Mouse (Mus musculus) kidney, postnatal 36 days (tissue): Measurements from ENCODE around the gene Macrod1.
A peak's percentile ranks its signal among the peaks of the same experiment; 100 is the strongest.

Source experiments
- DNase-seq, 2 experiments: peaks; one replicate each; pipeline ENCODE4 v3.0.0; 2021 to 2022; ENCODE audit warnings: mixed read lengths in 2 of 2

Macrod1 gene

DNA sequence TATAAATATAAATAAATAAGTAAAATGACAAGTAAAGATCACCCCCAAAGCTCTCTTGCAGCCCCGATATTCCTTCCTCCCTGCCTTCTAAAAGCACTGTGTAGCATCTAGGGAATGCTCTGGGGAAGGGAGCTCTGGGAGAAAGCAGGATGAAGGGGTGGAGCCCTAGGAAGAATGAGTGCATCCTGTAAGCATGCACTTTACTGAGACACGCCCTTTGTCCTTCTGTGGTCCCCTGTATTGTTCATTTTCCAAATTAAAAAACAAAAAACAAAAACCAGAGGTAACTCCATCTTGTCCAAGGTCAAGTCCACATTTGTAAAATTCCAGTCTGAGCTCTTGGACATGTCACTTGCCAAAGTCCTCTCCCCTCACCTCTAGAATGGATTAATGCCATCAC, 148.3 kb downstream of the Macrod1 start:
- DNase-seq: no peak

DNA sequence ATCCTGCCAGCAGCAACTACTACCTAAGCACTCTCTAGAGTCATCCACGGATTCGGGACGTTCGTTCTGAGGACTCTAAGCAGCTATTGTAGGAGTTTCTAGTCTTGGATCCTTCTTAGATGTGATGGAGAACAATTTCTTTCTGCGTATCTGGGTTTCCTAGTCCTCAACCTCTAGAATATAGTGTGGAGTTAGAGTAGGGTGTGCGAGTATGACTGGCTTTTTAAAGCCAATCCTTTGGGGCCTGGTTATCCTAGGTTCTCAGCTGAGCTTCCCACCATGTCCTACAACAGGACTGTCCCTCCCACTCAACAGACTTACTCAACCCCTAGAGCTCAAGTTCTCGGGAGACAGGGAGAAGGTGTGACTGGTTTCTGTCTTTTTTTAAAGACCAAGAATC, 148.7 kb downstream of the Macrod1 start:
- DNase-seq: no peak

DNA sequence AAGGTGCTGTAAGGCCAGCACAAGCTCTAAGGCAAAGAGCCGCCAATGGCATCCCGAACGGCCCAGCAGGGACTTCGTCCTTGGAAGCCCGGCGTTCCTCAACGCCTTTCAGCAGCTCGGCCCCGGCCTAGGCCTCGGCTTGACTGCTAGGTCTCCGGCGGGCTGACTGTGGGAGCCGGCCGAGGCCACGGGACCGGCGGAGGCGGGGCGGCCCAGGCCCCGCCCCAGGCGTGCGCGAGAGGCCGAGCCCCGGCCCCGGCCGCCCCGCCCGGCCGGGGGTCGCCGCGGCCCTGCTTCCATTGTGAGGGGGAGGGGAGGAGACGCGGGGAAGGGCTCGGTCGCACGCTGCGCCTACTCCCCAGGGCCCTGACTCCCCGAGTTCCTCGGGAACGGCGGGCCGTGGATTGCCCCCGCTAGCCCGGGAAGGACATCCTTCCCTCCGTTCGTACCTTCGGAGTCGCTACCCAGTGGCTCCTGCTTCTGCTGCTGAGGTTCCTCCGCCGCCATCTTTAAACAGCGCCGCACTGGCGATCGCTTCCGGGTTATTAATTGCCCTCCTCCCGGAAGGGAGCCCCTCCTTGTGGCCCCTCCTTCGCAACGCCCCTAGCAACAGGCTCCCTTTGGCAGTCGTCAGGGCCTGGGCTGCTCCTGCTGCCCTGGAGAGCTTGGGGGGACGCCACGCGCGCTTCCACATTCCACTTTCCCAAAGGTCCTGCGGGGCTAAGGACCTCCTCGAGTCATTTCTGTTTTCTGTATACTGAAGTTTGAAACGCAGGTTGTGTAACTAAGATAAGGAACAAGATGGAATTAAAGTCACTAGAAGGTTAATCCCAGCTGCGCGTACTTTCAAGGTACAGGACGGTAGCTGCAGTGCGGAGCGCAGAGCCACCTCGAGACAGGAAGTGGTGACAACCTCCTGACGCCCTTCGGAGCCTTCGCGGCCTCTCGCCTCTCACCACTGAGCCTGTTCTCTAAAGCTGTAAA, 149.4 kb downstream of the Macrod1 start, which contains the start of gene Otub1:
Gene Otub1, minus strand, starts transcription at position 564 of the 984 bp plus-strand sequence.
- DNase-seq: peak; percentile 95 to 96

DNA sequence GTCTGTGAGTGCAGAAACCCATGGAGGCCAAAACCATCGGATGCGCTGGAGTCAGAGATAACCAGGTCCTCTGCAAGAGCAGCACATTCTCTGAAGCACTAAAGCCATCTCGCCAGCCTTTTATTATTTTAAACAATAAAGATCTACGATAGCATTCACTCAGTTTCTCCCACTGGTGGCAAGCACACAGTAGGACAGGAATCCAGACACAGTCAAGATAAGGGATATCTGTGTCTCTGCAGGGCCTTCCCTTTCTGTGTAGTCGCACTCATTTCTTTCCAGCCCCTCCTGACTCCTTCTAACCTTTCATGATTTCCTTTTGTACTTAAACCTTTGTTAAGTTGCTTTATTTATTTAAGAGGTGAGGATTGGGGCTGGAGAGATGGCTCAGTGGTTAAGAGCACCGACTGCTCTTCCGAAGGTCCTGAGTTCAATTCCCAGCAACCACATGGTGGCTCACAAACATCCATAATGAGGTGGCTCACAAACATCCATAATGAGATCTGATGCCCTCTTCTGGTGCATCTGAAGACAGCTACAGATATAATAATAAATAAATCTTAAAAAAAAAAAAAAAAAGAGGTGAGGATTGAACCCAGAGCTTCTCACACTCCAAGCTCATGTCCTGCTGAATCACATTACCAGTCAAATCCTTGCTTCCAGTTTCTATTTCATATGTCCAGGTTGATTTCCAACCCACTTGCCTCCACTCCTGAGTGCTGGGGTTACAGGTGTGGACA, 153.5 kb downstream of the Macrod1 start:
- DNase-seq: no peak

DNA sequence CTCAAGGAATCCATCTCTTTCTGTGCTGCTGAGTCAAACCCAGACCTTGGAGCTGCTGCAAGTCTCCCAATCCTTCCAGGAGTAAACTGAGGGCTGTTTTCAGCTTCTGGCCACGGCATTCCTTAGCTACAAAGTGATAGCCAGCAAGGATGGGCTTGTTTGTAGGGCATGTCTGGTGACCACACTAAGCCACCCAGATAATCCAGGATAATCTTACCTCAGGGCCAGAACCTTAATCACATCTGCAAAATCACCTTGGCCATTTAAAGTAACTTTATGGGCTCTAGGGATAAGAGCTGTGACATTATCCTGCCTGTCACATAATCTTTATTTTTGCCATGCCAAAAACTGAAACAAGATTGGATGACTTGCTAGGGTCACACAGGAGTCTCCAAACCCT, 155.6 kb downstream of the Macrod1 start:
- no peak for DNase-seq

DNA sequence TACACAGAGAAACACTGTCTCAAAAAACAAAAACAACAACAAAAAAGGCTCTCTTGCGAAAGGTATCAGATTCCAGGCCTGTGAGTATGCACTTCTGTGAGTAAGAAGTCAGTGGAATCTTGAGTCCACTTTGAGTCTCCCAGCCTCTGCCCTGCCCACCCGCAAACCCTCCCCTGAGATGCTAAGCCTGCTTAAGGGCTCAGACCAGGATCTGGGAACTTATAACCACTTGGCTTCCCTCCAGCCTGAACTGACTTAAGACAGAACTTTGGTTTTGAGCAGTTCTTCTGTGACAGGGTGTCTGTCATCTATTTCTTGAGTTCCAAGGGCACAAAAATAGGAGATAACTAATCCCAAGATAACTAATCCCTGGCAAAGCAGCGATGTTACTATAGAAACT, 156.4 kb downstream of the Macrod1 start:
- DNase-seq: no peak

DNA sequence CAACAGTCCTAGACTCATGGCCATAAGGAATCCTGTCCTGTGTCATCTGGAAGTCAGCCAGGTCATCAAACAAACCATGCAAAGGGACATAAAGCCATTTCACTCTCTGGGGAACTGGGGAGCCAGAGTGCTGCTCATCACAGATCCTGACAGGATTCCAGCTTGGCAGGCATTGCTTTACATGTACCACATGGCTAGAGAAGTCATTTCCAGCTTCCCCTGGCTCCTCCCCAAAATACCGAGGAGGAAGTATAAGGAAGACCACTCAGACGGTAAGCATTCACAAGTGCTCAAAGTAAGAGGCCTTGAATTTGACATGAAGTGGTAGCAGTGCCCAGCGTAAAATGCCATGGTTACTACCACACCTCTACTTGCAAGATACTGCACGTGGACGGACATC, 157.9 kb downstream of the Macrod1 start:
- no peak for DNase-seq

DNA sequence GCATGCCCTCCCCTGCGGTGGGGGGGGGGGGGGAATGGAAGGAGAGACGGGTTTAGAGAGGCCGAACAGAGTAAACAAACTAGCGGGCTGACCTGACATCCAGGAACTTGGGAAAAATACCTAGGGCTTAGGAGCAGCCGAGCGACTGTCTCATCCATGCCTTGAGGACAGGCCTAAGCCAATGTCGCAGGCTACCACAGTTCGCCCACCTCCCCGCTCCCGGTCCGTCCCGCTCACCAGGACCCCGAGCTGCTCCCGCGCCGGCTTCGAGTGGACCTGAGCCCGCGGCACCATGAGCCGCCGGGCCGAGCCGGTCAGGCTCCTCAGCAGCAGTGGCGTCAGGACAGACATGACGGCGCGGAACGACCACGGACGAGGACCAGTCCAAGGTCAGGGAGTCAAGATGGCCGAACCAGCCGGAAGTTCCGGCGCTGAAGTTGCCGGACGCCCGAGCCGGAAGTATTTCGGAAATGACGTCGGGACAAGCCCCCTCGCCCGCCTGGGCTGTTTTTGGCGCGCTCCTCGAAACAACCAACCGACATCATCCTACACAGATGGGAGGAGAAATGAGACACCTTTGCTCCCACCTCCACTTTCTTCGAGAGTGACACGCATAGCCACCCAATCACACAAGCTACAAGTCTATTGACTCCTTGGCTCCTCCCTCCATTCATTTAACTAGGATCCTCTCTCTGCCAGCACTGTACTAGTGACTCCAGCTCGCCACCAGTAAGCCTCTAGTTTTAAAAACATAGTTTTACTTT, 160.7 kb downstream of the Macrod1 start, which contains the start of gene Cox8a:
Gene Cox8a, minus strand, starts transcription at position 455 of the 764 bp plus-strand sequence.
- DNase-seq: peak; percentile 97 to 99

DNA sequence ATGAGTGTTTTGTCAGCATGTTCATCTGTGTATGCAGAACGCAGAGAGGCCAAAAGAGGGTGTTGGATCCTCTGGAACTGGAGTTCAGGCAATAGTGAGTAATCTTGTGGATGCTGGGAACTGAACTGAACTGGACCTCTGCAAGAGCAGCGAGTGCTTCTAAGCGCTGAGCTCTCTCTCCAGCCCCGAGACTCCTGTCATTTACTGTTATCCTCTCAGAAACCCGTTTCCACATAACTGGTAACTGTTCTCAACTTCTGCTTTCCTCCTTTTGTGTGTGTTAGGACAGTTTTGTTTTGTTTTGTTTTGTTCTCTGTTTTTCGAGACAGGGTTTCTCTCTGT, 161.3 kb downstream of the Macrod1 start:
- no peak for DNase-seq

DNA sequence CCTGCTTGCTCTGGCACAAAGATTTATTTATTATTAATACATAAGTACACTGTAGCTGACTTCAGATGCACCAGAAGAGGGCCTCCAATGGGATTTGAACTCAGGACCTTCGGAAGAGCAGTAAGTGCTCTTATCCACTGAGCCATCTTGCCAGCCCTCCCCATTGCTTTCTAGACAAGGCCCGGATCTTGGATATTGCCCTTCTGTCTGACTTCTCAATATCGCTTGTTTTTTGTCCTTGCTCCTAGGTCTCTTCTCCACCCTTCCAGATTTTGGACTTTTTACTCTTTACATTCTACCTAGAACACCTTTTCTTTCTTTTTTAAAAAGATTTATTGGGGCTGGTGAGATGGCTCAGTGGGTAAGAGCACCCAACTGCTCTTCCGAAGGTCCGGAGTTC, 162.1 kb downstream of the Macrod1 start:
- DNase-seq: no peak

DNA sequence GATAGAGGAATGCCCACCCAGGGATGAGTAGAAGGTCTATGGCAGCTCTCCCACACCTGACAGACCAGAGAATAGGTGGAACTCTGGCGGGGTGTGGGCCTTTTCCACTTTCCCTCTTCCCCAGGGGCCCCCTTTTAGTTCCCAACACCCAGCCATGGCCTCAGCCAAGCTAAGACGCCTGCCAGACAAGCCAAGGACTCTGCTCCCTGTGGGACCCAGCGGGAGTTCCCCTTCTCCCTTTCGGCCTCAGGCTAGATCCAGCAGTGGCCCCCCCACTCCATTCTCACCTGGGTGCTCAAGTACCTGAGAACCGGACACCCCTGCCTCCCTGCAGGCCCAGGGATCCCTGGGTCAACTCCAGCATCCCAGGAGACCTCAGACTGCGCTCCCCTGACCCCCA, 165.6 kb downstream of the Macrod1 start:
- DNase-seq: no peak

DNA sequence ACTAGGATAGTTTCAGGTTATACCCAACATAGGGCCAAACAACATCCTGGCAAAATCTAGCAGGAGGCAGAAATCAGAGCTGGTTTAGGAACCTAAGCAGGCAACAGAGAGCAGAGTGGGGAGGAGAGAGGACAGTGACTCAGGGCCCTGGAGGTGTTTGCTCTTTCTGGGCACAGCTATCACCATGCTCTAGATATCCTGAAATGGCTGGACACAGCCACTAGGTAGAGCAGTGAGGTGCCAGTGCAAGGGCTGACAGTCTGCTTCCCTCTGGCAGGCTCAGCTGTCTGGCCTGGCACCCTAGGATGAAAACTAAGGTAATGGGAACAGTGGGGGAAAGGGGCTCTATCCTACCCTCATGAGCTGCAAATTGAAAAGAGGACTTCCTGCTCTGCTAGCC, 166.9 kb downstream of the Macrod1 start:
- DNase-seq: no peak

DNA sequence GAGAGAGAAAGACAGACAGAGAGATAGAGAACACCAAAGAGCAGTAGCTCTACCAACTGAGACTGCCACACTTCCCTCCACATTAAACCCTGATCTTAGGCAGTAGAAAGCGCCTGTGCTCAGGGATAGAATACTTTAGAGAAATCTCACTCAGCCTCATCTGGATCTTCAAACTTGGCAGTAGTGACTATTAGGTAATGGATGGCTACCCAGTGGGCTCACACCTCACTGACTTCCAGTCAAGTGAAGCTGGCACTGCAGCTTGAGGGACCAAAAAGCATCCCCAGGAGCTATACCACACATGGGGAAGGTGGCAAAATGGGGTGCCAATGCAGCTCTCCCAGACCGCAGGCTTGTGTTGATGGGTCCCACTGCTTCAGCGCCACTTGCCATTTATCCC, 167.6 kb downstream of the Macrod1 start:
- DNase-seq: peak in 1 of 2 experiments; percentile 38

DNA sequence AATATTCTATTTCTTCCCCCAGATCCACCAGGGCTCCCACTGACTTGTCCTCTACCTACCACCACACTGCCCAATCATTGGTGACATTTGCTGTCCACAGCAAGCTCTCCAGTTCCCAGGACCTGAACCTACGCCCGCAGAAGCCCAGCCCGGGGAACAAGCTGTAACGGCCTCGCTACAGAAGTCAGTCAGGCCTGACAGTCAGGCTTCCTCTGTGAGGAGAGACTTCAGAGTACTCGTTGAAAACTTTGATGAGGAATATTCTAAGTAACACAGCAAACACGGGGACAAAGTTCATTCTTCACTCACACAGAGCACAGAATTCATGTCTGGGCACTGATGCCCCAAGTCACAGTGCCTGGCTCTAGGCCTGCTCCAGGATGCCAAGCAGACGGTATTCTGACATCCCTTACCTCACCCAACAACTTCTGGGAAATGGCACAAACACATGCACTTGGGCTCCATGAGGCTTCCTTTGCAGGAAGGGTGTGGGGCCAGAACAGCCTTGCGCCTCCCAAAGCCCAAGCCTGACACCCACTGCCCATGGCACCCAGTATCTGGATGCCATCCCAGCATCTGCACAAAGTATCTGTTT, 168.6 kb downstream of the Macrod1 start:
- peak; percentile 71 to 72 for DNase-seq

DNA sequence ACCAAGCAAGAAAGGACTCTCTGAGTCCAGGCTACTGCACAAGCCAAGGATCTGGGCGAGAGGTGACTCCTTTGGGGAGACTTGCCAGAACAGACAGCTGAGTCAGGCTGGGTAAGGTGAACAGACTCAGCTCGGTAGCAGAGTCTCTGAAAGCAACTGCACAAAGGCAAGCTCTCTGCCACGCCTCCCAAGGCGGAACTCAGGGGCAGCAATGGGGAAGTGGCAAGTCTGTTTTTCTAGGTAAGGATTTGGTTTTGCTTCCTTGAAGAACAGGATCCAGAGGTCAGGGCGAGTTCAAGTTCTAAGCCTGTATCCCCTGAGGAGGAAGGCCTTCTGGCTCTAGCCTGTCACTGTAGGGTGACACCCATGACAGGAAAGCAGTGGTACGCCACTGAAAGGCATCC, 169.9 kb downstream of the Macrod1 start:
- peak; percentile 74 to 79 for DNase-seq

DNA sequence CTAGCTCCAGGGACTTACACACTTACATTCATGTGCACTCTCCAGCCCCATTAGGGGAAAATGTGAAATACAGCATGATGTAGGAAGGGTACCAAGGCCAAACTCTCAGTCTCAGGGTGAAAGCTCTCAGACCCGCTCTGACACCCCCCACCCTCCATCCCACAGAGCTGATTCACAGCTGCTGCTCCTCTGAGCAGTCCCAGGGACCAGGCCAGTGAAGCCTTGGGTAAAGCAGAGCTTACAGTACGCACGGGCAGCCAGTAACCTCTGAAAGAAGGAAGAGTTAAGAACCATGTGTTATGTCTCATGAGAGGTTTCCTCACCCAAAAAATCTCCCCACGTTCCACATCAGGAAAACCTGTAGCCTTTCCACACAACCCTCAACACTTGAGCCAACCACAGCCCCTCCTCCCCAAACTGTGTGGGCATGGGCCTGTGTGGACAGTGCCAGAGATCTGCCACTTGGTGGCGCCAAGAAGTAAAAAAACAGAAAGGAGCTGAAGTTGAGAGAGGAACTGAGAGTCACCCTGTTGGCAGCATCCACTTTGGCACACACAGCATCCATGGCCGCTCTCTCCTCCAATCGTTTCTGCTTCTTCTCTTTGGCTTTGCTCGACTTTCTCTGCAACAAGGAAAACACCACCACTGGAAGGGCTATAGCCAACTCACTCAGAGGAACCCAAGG, 178.1 kb downstream of the Macrod1 start:
- DNase-seq: peak; percentile 74 to 85

DNA sequence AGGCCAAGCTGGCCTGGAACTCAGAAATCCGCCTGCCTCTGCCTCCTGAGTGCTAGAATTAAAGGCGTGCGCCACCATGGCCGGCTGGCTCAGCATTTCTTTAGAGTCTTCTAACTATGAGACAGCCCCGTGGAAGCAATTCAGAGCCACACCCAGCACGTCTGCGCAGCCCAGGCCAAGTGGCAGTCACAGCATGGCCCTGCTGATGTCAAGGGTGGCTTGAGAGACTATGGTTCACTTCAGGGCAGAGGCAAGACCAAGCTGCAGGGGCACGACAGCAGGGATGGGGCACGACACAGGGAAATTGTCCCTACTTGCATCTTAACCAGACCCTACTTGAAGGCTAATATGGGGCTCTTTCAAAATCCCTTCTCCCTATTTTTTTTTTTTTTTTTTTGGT, 178.9 kb downstream of the Macrod1 start:
- no peak for DNase-seq

DNA sequence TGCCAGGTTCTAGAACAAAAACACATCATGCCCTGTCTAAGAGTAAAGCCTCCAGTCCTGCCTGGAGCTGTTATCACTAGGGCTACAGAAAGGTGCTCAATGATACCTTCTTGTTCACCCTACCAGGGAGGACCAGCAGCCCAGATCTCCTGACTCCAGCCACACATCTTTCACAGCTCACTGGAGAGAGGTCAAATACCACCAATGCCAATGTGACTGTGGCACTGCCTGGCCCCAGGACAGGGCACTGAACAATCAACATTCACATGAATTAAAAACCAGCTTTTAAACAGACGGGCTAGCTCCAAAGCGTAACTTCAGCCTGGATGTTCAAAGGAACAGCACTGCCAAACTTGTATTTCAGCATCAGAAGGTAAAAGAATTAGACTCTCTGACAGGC, 179.4 kb downstream of the Macrod1 start:
- peak in 1 of 2 experiments; percentile 25 for DNase-seq

DNA sequence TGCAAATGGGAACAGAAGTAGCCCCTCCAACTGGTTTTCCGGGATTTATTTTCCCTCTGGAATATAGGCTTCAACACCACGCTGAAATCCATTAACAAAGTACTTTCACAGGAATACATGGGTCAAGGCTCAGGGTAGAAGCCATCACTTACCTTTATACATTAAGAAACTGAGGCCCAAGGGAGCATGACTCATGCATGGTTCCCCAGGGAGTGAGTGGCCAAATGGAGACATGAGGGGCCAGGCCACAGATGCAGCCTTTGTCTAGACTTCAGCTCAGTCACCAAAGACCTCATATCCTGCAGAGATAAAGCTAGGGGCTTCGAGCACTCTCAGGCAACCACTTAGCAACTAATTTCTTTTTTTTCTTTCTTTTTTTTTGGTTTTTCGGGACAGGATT, 180.1 kb downstream of the Macrod1 start:
- DNase-seq: no peak

DNA sequence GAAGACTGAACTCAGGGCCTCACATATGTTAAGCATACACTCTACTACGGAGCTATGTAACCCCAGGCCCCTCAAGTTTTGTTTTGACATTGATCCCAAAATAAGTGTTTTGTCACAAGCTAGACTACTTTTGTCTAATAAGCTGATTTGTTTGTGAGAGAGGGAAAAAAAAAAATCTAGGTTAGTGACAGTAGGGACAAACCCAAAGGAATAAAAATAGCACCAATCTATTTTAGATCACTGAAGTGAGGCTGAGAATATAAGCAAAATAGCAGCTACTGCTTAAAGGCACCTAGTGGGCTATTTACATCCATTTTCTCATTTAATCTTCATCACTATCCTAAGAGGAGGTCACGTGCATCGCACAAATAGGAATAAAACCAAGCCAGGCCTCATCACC, 183.0 kb downstream of the Macrod1 start:
- DNase-seq: no peak

DNA sequence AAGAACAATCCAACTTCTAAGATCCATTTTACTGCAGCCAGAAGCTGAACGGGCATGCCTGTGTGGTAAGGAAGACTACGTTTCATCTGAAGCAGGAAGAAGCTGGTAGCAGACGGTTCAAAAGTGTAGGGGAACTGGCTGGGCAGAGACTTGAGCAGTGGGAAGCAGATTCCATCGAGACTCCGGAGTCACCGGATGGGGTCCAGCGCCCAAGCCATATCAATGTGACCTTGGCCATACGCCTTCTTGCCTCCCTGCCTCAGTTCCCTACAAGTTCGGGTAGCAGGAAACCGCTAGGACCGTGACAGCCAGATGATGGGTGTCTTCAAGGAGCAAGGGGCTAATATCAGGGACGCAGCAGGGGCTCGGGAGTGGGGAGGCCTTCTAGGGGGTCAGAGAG, 183.7 kb downstream of the Macrod1 start:
- DNase-seq: no peak
